Mouse (Mus musculus) CH12.LX (cell line): ENCODE measurements around the gene Ift27. TPM values are rescaled to one million over a fixed set of nuclear protein-coding genes. Genes with fewer than 3 reads are reported as not detected.

Experiments
- DNase-seq: peaks from one replicate; pipeline ENCODE4 v3.0.0-alpha.2; 2013; ENCODE audit errors: extremely low read depth
- H3K27ac ChIP-seq: 2 replicates; pipeline ENCODE4 v1.5.1; 2012; ENCODE audit warnings: low read depth, mild to moderate bottlenecking, control low read depth, moderate library complexity; ENCODE audit not compliant: insufficient read depth
- H3K27me3 ChIP-seq: replicated peaks from 2 replicates; pipeline ENCODE3; 2012; ENCODE audit warnings: inconsistent platforms
- H3K36me3 ChIP-seq, 2 experiments: replicated peaks in 1 of 2; 2 replicates each; pipeline versions ENCODE3 to v1.6.1; 2012; ENCODE audit warnings: inconsistent platforms in 1 of 2, low read length in 1 of 2, mild to moderate bottlenecking in 1 of 2, mixed read lengths in 1 of 2, moderate library complexity in 1 of 2; ENCODE audit not compliant: control insufficient read depth in 1 of 2, insufficient read depth in 1 of 2
- H3K4me1 ChIP-seq, 2 experiments: 2 replicates each; pipeline ENCODE4 v1.6.1; 2012; ENCODE audit warnings: inconsistent platforms in 1 of 2, moderate library complexity in 1 of 2; ENCODE audit not compliant: insufficient read depth in 2 of 2, control insufficient read depth in 1 of 2
- H3K4me2 ChIP-seq: 2 replicates; pipeline ENCODE4 v1.6.1; 2012; ENCODE audit warnings: low read depth, mild to moderate bottlenecking, control low read depth; ENCODE audit not compliant: poor library complexity, insufficient read depth, severe bottlenecking
- H3K4me3 ChIP-seq, 3 experiments: fragments of 150-350 bp in 1 of 3; sonication (generic) in 1 of 3; replicated peaks in 1 of 3; 2 replicates each; pipeline versions ENCODE3 to v1.5.1; 2011 to 2012; ENCODE audit warnings: low read depth in 2 of 3, low read length in 2 of 3, mild to moderate bottlenecking in 2 of 3, moderate library complexity in 2 of 3, control low read depth in 1 of 3, improper control_type of control experiment in 1 of 3, inconsistent platforms in 1 of 3, mixed read lengths in 1 of 3; ENCODE audit not compliant: poor library complexity in 1 of 3
- H3K79me2 ChIP-seq: replicated peaks from 2 replicates; pipeline ENCODE4 v1.6.1; 2012; ENCODE audit warnings: mild to moderate bottlenecking, moderate library complexity; ENCODE audit not compliant: control insufficient read depth, poor library complexity, insufficient read depth, severe bottlenecking; ENCODE audit errors: extremely low read depth
- H3K9ac ChIP-seq: 2 replicates; pipeline ENCODE4 v1.6.1; 2012; ENCODE audit warnings: low read depth, mild to moderate bottlenecking, control low read depth, moderate library complexity; ENCODE audit not compliant: insufficient read depth
- H3K9me3 ChIP-seq: replicated peaks from 2 replicates; pipeline ENCODE3; 2012; ENCODE audit warnings: low read length, inconsistent platforms, mixed read lengths
- NELFE ChIP-seq: IDR thresholded peaks from 2 replicates; pipeline ENCODE4 v1.6.1; 2011; ENCODE audit warnings: low read depth, low read length, improper control_type of control experiment
- SIN3A ChIP-seq: IDR thresholded peaks from 2 replicates; pipeline ENCODE4 v1.6.1; 2012; ENCODE audit warnings: low read length, improper control_type of control experiment, inconsistent platforms
- TBP ChIP-seq: conservative IDR thresholded peaks from 2 replicates; pipeline ENCODE4 v1.6.1; 2011; ENCODE audit warnings: low read depth, low read length, improper control_type of control experiment
- dilution Hi-C: fragments of 300-500 bp; cut with MboI; formaldehyde crosslinking; loops from 2 replicates; pipeline ENCODE4 v1.14.3; 2020; ENCODE audit warnings: low sequenced_read_pairs; ENCODE audit not compliant: extremely low pct_unique_long_range_greater_than_20kb, extremely low pct_ligation_motif_present
- in situ Hi-C: fragments of 300-500 bp; cut with MboI; formaldehyde crosslinking; loops from 3 replicates; pipeline ENCODE4 v1.14.3; 2019; ENCODE audit warnings: low sequenced_read_pairs, low pct_ligation_motif_present, low pct_unique_long_range_greater_than_20kb, mixed read lengths
- polyA plus RNA-seq: library from polyadenylated mRNA; unstranded; fragments of >175 nt; gene quantifications from 2 replicates; pipeline ENCODE4 v1.2.1, GENCODE M21; 2012; ENCODE audit warnings: low read depth; ENCODE audit not compliant: insufficient read length
- total RNA-seq, 2 experiments: library from RNA; depleted of rRNA; stranded (reverse); fragments of 300-350 nt in 1 of 2; fragments of >200 nt in 1 of 2; gene quantifications; 2 replicates each; pipeline ENCODE4 v1.2.3; 2012 to 2014

The Ift27 gene
- total and polyA plus RNA-seq, 3 experiments = 67.1 to 82.1 (median 72.1) TPM

- no peak overlapping the region for H3K4me3 ChIP-seq
- in situ Hi-C loops = no loop called here
- peaks cover 68% of the 10 kb centered on the region for H3K27me3 ChIP-seq
- DNase-seq = no peak
- TF ChIP-seq SIN3A = no peak
- no peak for TF ChIP-seq TBP
- TF ChIP-seq NELFE = no peak
- TF ChIP-seq, all 38 proteins: peak for 0
- H3K79me2 ChIP-seq = no peaks in the 10 kb centered on the region
- no peaks in the 10 kb centered on the region for H3K36me3 ChIP-seq
- dilution Hi-C loops = no loop called here
- no peak overlapping the region for H3K9ac ChIP-seq
- no peak overlapping the region for H3K27ac ChIP-seq
- H3K4me1 ChIP-seq = no peaks in the 10 kb centered on the region
- H3K4me2 ChIP-seq = no peak overlapping the region
- H3K9me3 ChIP-seq = peaks cover 4% of the 10 kb centered on the region
Observed at GRCm38 (mm10) chr15:78116244-78116643, 57.7 kb downstream of the Ift27 start.

Other genes with a start within 250 kb of the Ift27 start
- gene Txn2, start 245.1 kb downstream of the Ift27 start, total RNA-seq (2012; rRNA removed) = 105 and 122 TPM in 2 replicates
- 16.8 and 22.4 TPM in 2 replicates for gene Txn2, start 245.1 kb downstream of the Ift27 start, total RNA-seq (2014; rRNA removed)
- 188 and 209 TPM in 2 replicates for gene Txn2, start 245.1 kb downstream of the Ift27 start, polyA plus RNA-seq
- gene Foxred2, start 217.4 kb downstream of the Ift27 start, total RNA-seq (2012; rRNA removed) = 0.17 and 0.59 TPM in 2 replicates
- 0.39 and 0.41 TPM in 2 replicates for gene Foxred2, start 217.4 kb downstream of the Ift27 start, total RNA-seq (2014; rRNA removed)
- gene Foxred2, start 217.4 kb downstream of the Ift27 start, polyA plus RNA-seq = 0.18 and 0.43 TPM in 2 replicates
- 344 and 352 TPM in 2 replicates for gene Eif3d, start 203.3 kb downstream of the Ift27 start, total RNA-seq (2012; rRNA removed)
- 269 and 302 TPM in 2 replicates for gene Eif3d, start 203.3 kb downstream of the Ift27 start, total RNA-seq (2014; rRNA removed)
- gene Eif3d, start 203.3 kb downstream of the Ift27 start, polyA plus RNA-seq = 406 and 493 TPM in 2 replicates
- not detected in 2 replicates for gene Cacng2, start 54.1 kb downstream of the Ift27 start, total RNA-seq (2012; rRNA removed)
- not detected in 2 replicates for gene Cacng2, start 54.1 kb downstream of the Ift27 start, total RNA-seq (2014; rRNA removed)
- gene Cacng2, start 54.1 kb downstream of the Ift27 start, polyA plus RNA-seq = not detected in 2 replicates
- 11.8 and 12.8 TPM in 2 replicates for gene Pvalb, start 32.3 kb upstream of the Ift27 start, total RNA-seq (2012; rRNA removed)
- 10.0 and 11.4 TPM in 2 replicates for gene Pvalb, start 32.3 kb upstream of the Ift27 start, total RNA-seq (2014; rRNA removed)
- 16.4 and 21.0 TPM in 2 replicates for gene Pvalb, start 32.3 kb upstream of the Ift27 start, polyA plus RNA-seq
- gene Ncf4, start 70.7 kb upstream of the Ift27 start, total RNA-seq (2012; rRNA removed) = 213 and 339 TPM in 2 replicates
- gene Ncf4, start 70.7 kb upstream of the Ift27 start, total RNA-seq (2014; rRNA removed) = 177 and 188 TPM in 2 replicates
- gene Ncf4, start 70.7 kb upstream of the Ift27 start, polyA plus RNA-seq = 118 and 145 TPM in 2 replicates
- 15.6 and 21.6 TPM in 2 replicates for gene Csf2rb2, start 131.6 kb upstream of the Ift27 start, total RNA-seq (2012; rRNA removed)
- 9.9 and 14.8 TPM in 2 replicates for gene Csf2rb2, start 131.6 kb upstream of the Ift27 start, total RNA-seq (2014; rRNA removed)
- gene Csf2rb2, start 131.6 kb upstream of the Ift27 start, polyA plus RNA-seq = 56.5 and 56.6 TPM in 2 replicates
- gene Csf2rb, start 151.6 kb upstream of the Ift27 start, total RNA-seq (2012; rRNA removed) = 146 and 179 TPM in 2 replicates
- 124 and 134 TPM in 2 replicates for gene Csf2rb, start 151.6 kb upstream of the Ift27 start, total RNA-seq (2014; rRNA removed)
- 222 and 269 TPM in 2 replicates for gene Csf2rb, start 151.6 kb upstream of the Ift27 start, polyA plus RNA-seq
- not detected in 2 replicates for gene Tex33, start 221.8 kb upstream of the Ift27 start, total RNA-seq (2012; rRNA removed)
- gene Tex33, start 221.8 kb upstream of the Ift27 start, total RNA-seq (2014; rRNA removed) = not detected in 2 replicates
- not detected in 2 replicates for gene Tex33, start 221.8 kb upstream of the Ift27 start, polyA plus RNA-seq
- 1.8 and 2.0 TPM in 2 replicates for gene Tst, start 231.8 kb upstream of the Ift27 start, total RNA-seq (2012; rRNA removed)
- 0.66 and 0.67 TPM in 2 replicates for gene Tst, start 231.8 kb upstream of the Ift27 start, total RNA-seq (2014; rRNA removed)
- 0.56 and 0.57 TPM in 2 replicates for gene Tst, start 231.8 kb upstream of the Ift27 start, polyA plus RNA-seq
- 33.0 and 46.3 TPM in 2 replicates for gene Mpst, start 232.3 kb upstream of the Ift27 start, total RNA-seq (2012; rRNA removed)
- gene Mpst, start 232.3 kb upstream of the Ift27 start, total RNA-seq (2014; rRNA removed) = 18.1 and 27.0 TPM in 2 replicates
- gene Mpst, start 232.3 kb upstream of the Ift27 start, polyA plus RNA-seq = 21.5 and 24.4 TPM in 2 replicates